Mouse (Mus musculus) MEL (cell line): ENCODE data around the gene Sox1.

Experiments used
- CHD1 ChIP-seq: IDR thresholded peaks from 2 replicates; pipeline ENCODE4 v1.6.1; 2012; ENCODE audit warnings: low read depth, mild to moderate bottlenecking, inconsistent platforms, low read length, improper control_type of control experiment
- CTCF ChIP-seq, 3 experiments: IDR thresholded peaks in 2 of 3; conservative IDR thresholded peaks in 1 of 3; 2 replicates each; pipeline ENCODE4 v1.5.1; 2011 to 2012; ENCODE audit warnings: low read length in 3 of 3, low read depth in 2 of 3, mild to moderate bottlenecking in 2 of 3, improper control_type of control experiment in 1 of 3, inconsistent platforms in 1 of 3, mixed read lengths in 1 of 3, moderate library complexity in 1 of 3; ENCODE audit not compliant: control insufficient read depth in 1 of 3, insufficient read depth in 1 of 3, poor library complexity in 1 of 3, severe bottlenecking in 1 of 3
- GATA1 ChIP-seq: IDR thresholded peaks from 2 replicates; pipeline ENCODE4 v1.6.1; 2011; ENCODE audit warnings: low read depth, low read length, improper control_type of control experiment
- JUND ChIP-seq: IDR thresholded peaks from 2 replicates; pipeline ENCODE4 v1.6.1; 2011; ENCODE audit warnings: low read depth, mild to moderate bottlenecking, improper control_type of control experiment, low read length
- MAFK ChIP-seq: IDR thresholded peaks from 2 replicates; pipeline ENCODE4 v1.6.1; 2011; ENCODE audit warnings: low read depth, mild to moderate bottlenecking, low read length, improper control_type of control experiment, borderline replicate concordance
- POLR2A ChIP-seq, 2 experiments: IDR thresholded peaks; 2 replicates each; pipeline ENCODE4 v1.6.1; 2011 to 2012; ENCODE audit warnings: low read length in 2 of 2, mild to moderate bottlenecking in 2 of 2, control low read depth in 1 of 2, improper control_type of control experiment in 1 of 2, low read depth in 1 of 2, moderate library complexity in 1 of 2; ENCODE audit not compliant: control insufficient read depth in 1 of 2, insufficient read depth in 1 of 2, poor library complexity in 1 of 2
- POLR2AphosphoS2 ChIP-seq: IDR thresholded peaks from 2 replicates; pipeline ENCODE4 v1.6.1; 2011; ENCODE audit warnings: low read length, improper control_type of control experiment
- POLR2AphosphoS5 ChIP-seq: IDR thresholded peaks from 2 replicates; pipeline ENCODE4 v1.6.1; 2012; ENCODE audit warnings: low read depth, borderline replicate concordance, mild to moderate bottlenecking, inconsistent platforms, low read length, moderate library complexity, mixed read lengths
- RAD21 ChIP-seq: IDR thresholded peaks from 2 replicates; pipeline ENCODE4 v1.6.1; 2011; ENCODE audit warnings: mild to moderate bottlenecking, low read depth, low read length, improper control_type of control experiment
- TCF12 ChIP-seq: IDR thresholded peaks from 2 replicates; pipeline ENCODE4 v1.6.1; 2014; ENCODE audit warnings: low read depth, mild to moderate bottlenecking, inconsistent platforms, low read length, improper control_type of control experiment, moderate library complexity
- UBTF ChIP-seq: IDR thresholded peaks from 2 replicates; pipeline ENCODE4 v1.6.1; 2012; ENCODE audit warnings: low read depth, mild to moderate bottlenecking, inconsistent platforms, low read length, improper control_type of control experiment, moderate library complexity, borderline replicate concordance; ENCODE audit not compliant: insufficient read depth
- USF2 ChIP-seq, 2 experiments: IDR thresholded peaks; 2 replicates each; pipeline ENCODE4 v1.6.1; 2011 to 2012; ENCODE audit warnings: improper control_type of control experiment in 2 of 2, low read length in 2 of 2, borderline replicate concordance in 1 of 2, inconsistent platforms in 1 of 2, low read depth in 1 of 2, mild to moderate bottlenecking in 1 of 2; ENCODE audit not compliant: insufficient read depth in 1 of 2
- ZNF384 ChIP-seq: IDR thresholded peaks from 2 replicates; pipeline ENCODE4 v1.6.1; 2012; ENCODE audit warnings: low read depth, mild to moderate bottlenecking, inconsistent platforms, low read length, improper control_type of control experiment

GRCm38 (mm10) chr8:12368161-12368560, 26.9 kb upstream of the Sox1 start:
- TF ChIP-seq UBTF (no peak), CTCF (IDR thresholded peaks at IDR 0.05 in 2 of 3, conservative IDR thresholded peaks at IDR 0.05 in 1 of 3; ENCODE audit: control insufficient read depth in 1 of 3, insufficient read depth in 1 of 3, low read depth in 2 of 3, low read length in 3 of 3, poor library complexity in 1 of 3, severe bottlenecking in 1 of 3) (no peak), CHD1 (no peak), POLR2AphosphoS2 (no peak), RAD21 (no peak), GATA1 (no peak), JUND (no peak), POLR2AphosphoS5 (no peak), POLR2A (IDR thresholded peaks at IDR 0.05; ENCODE audit: control insufficient read depth in 1 of 2, insufficient read depth in 1 of 2, low read depth in 1 of 2, low read length in 2 of 2, poor library complexity in 1 of 2) (no peak), MAFK (no peak), USF2 (IDR thresholded peaks at IDR 0.05; ENCODE audit: borderline replicate concordance in 1 of 2, insufficient read depth in 1 of 2, low read depth in 1 of 2, low read length in 2 of 2) (no peak), ZNF384 (no peak), TCF12 (no peak)
